Mouse (Mus musculus) CD8-positive naive resting alpha-beta T cell, adult 2 months (primary cell): Measurements from ENCODE around the gene Scn1b.

Experiments used
- DNase-seq, 2 experiments: peaks; one replicate each; pipeline ENCODE4 v3.0.0; 2022; ENCODE audit warnings: low read depth in 2 of 2, low spot score in 2 of 2

The Scn1b gene

GRCm38 (mm10) chr7:31149751-31150565 lies 23.2 kb upstream of the Scn1b start:
- DNase-seq = peak; percentile 52 to 54

- no peak for DNase-seq
Measured at GRCm38 (mm10) chr7:31149271-31149670, 22.5 kb upstream of the Scn1b start.

- no peak for DNase-seq
Measured at GRCm38 (mm10) chr7:31148756-31149155, 22.0 kb upstream of the Scn1b start.

- DNase-seq = peak; percentile 52 to 61
Measured at GRCm38 (mm10) chr7:31148086-31148485, 21.3 kb upstream of the Scn1b start.

- no peak for DNase-seq
Measured at GRCm38 (mm10) chr7:31145596-31146160, 18.9 kb upstream of the Scn1b start.

- DNase-seq = peak; percentile 49 to 66
Measured at GRCm38 (mm10) chr7:31144886-31145285, 18.1 kb upstream of the Scn1b start.

GRCm38 (mm10) chr7:31140941-31141340 lies 14.1 kb upstream of the Scn1b start:
- DNase-seq = no peak

- DNase-seq = no peak
Measured at GRCm38 (mm10) chr7:31140302-31140701, 13.5 kb upstream of the Scn1b start.

GRCm38 (mm10) chr7:31139765-31140164 lies 13.0 kb upstream of the Scn1b start:
- peak; percentile 62 to 67 for DNase-seq

GRCm38 (mm10) chr7:31135717-31136116 lies 8.9 kb upstream of the Scn1b start:
- DNase-seq = no peak

GRCm38 (mm10) chr7:31131866-31132265 lies 5.1 kb upstream of the Scn1b start:
- DNase-seq = no peak

- peak; percentile 49 to 70 for DNase-seq
Measured at GRCm38 (mm10) chr7:31130841-31131240, 4.0 kb upstream of the Scn1b start.

GRCm38 (mm10) chr7:31130197-31130596 lies 3.4 kb upstream of the Scn1b start:
- DNase-seq = no peak

GRCm38 (mm10) chr7:31128157-31128705 lies 1.4 kb upstream of the Scn1b start:
- no peak for DNase-seq

GRCm38 (mm10) chr7:31126211-31126751 lies 522 bp downstream of the Scn1b start:
- no peak for DNase-seq

GRCm38 (mm10) chr7:31125116-31125515 lies 1.7 kb downstream of the Scn1b start:
- DNase-seq = no peak

GRCm38 (mm10) chr7:31124381-31124780 lies 2.4 kb downstream of the Scn1b start:
- no peak for DNase-seq

- DNase-seq = no peak
Measured at GRCm38 (mm10) chr7:31123697-31124096, 3.1 kb downstream of the Scn1b start.

- no peak for DNase-seq
Measured at GRCm38 (mm10) chr7:31122641-31123631, 3.9 kb downstream of the Scn1b start.

GRCm38 (mm10) chr7:31119556-31119955 lies 7.2 kb downstream of the Scn1b start:
- DNase-seq = no peak

GRCm38 (mm10) chr7:31118486-31118885 lies 8.3 kb downstream of the Scn1b start:
- DNase-seq = no peak
